Mouse (Mus musculus): Measurements from ENCODE around the gene Ifrd1. TPM values are rescaled to one million over a fixed set of nuclear protein-coding genes. Genes with fewer than 3 reads are reported as not detected.

The Ifrd1 gene
- polyA plus RNA-seq, 1 experiment from 2014 or later = 101 TPM

DNA sequence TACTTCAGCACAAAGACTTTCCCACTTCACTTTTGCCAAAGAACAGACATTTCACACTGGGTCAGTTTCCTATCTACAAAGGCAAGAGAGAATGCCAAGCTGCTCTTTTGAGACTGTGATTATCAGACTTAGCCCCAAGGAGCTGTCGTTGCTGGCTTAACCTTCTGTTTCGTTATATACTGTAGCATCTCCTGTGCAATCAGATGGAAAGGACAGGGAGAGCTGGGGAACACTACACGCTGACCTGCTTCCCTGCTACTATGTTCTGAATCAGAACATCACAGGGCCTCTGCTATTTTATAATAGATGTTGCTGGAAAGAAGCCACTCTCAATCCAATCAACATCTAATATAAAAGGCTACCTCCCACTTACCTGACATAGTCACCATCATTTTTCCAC is 39.3 kb downstream of the Ifrd1 start:
- Histone ChIP-seq H3K27ac (no peak overlapping the region), H3K4me2 (replicated peaks) (no peak overlapping the region), H3K9ac (no peak overlapping the region), H3K4me1 (replicated peaks) (no peaks in the 10 kb centered on the region), H3K9me3 (no peaks in the 10 kb centered on the region), H3K36me3 (peaks cover 44% of the 10 kb centered on the region), H3K27me3 (replicated peaks) (no peaks in the 10 kb centered on the region), H3K4me3 (replicated peaks) (no peak overlapping the region)
- ATAC-seq = no peak
- 91% methylated on average over 3 of the region's 3 CpGs for WGBS

- 95% methylated on average over 4 of the region's 4 CpGs for WGBS
- Histone ChIP-seq H3K36me3 (peaks cover 38% of the 10 kb centered on the region), H3K9me3 (no peaks in the 10 kb centered on the region), H3K9ac (no peak overlapping the region), H3K27me3 (replicated peaks) (no peaks in the 10 kb centered on the region), H3K4me2 (replicated peaks) (no peak overlapping the region), H3K27ac (no peak overlapping the region), H3K4me3 (replicated peaks) (no peak overlapping the region), H3K4me1 (replicated peaks) (no peaks in the 10 kb centered on the region)
- no peak for ATAC-seq
These were observed 40.4 kb downstream of the Ifrd1 start for GRCm38 (mm10) chr12:40207909-40208308.

DNA sequence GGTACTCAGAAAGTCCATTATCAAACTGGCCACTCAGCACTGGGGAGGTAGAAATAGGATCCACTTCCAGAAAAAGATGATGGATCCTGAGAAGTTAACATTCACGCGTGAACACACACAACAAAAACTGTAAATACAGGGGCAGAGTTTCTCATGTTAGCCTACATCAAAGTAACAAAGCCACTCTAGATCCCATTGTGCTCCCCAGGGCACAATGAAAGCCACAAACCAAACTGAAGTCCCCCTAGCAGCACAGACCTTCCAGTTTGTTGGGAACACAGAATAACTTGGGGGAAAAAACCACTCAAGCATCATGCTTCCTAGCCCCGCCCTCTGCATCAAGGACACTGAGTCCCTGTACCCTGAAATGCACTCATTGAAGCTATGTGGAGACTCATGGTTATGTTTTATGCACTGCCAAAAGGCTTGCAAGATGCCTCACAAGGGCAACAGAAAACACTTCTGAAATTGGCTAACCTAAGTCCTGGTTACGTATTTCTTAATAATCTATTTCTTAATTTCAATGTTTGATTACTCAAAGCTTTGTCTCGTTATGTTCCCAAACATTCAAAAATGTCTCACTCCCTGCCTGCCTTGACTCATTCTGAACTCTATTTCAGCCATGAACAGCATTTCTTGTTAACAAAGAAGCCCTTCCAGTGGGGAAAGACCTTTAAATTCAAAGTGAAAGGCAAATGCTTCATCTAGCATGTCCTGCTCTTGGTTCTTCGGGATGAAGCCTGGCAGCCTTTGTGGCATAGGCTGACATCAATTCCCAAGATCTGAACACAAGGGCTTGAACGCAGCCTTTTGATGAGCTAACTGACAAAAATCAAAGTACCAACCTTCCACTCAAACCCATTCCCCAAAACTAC is 45.9 kb downstream of the Ifrd1 start:
- Histone ChIP-seq H3K9me3 (no peaks in the 10 kb centered on the region), H3K4me1 (replicated peaks) (no peaks in the 10 kb centered on the region), H3K36me3 (peaks cover 33% of the 10 kb centered on the region), H3K27ac (no peak overlapping the region), H3K4me3 (replicated peaks) (no peak overlapping the region), H3K9ac (no peak overlapping the region), H3K27me3 (replicated peaks) (no peaks in the 10 kb centered on the region), H3K4me2 (replicated peaks) (no peak overlapping the region)
- WGBS = 91% methylated on average over 7 of the region's 7 CpGs
- no peak for ATAC-seq

- WGBS = 83% methylated on average over 6 of the region's 6 CpGs
- peaks cover 23% of the 10 kb centered on the region; the same call in 1 of the 2 replicates for H3K36me3 ChIP-seq
These were observed 47.6 kb downstream of the Ifrd1 start for GRCm38 (mm10) chr12:40200484-40201235.

GRCm38 (mm10) chr12:40199795-40200402 is 48.4 kb downstream of the Ifrd1 start:
- Histone ChIP-seq H3K4me1 (replicated peaks) (no peaks in the 10 kb centered on the region), H3K27ac (no peak overlapping the region), H3K4me3 (replicated peaks) (no peak overlapping the region), H3K9me3 (no peaks in the 10 kb centered on the region), H3K9ac (no peak overlapping the region), H3K4me2 (replicated peaks) (no peak overlapping the region), H3K27me3 (replicated peaks) (no peaks in the 10 kb centered on the region), H3K36me3 (peaks cover 16% of the 10 kb centered on the region; the same call in 1 of the 2 replicates)
- WGBS = 39% methylated on average over 7 of the region's 7 CpGs
- ATAC-seq = peak; percentile 45; the same call in 1 of the 2 replicates

More at GRCm38 (mm10) chr12:40200484-40201235, 47.6 kb downstream of the Ifrd1 start:
- no peak for ATAC-seq
- Histone ChIP-seq H3K4me2 (replicated peaks) (no peak overlapping the region), H3K9ac (no peak overlapping the region), H3K4me3 (replicated peaks) (no peak overlapping the region), H3K9me3 (no peaks in the 10 kb centered on the region), H3K27ac (no peak overlapping the region), H3K4me1 (replicated peaks) (no peaks in the 10 kb centered on the region), H3K27me3 (replicated peaks) (no peaks in the 10 kb centered on the region)

GRCm38 (mm10) chr12:40199302-40199701 is 49.0 kb downstream of the Ifrd1 start, which contains the start of gene Lsmem1:
TSS of gene Lsmem1 (minus strand) at chr12:40199490.
- H3K4me1 ChIP-seq (replicated peaks) = no peaks in the 10 kb centered on the region
- H3K27me3 ChIP-seq (replicated peaks) = no peaks in the 10 kb centered on the region
- 66% methylated on average over 8 of the region's 8 CpGs for WGBS
- peaks cover 14% of the 10 kb centered on the region; the same call in 1 of the 2 replicates for H3K36me3 ChIP-seq
- H3K4me3 ChIP-seq (replicated peaks) = no peak within 1 kb of the TSS
- no peak within 1 kb of the TSS for H3K4me2 ChIP-seq (replicated peaks)
- ATAC-seq = no peak
- no peak within 1 kb of the TSS for H3K9ac ChIP-seq
- no peaks in the 10 kb centered on the region for H3K9me3 ChIP-seq
- no peak within 1 kb of the TSS for H3K27ac ChIP-seq

- Histone ChIP-seq H3K4me1 (replicated peaks) (no peaks in the 10 kb centered on the region), H3K36me3 (peaks cover 12% of the 10 kb centered on the region; the same call in 1 of the 2 replicates), H3K4me2 (replicated peaks) (no peak overlapping the region), H3K4me3 (replicated peaks) (no peak overlapping the region), H3K27me3 (replicated peaks) (no peaks in the 10 kb centered on the region), H3K9me3 (no peaks in the 10 kb centered on the region), H3K27ac (no peak overlapping the region), H3K9ac (no peak overlapping the region)
- no peak for ATAC-seq
- WGBS = 78% methylated on average over 9 of the region's 9 CpGs
These were observed 49.9 kb downstream of the Ifrd1 start for GRCm38 (mm10) chr12:40198427-40198826.

- H3K4me2 ChIP-seq (replicated peaks) = no peak overlapping the region
- no peak for ATAC-seq
- H3K9ac ChIP-seq = no peak overlapping the region
- H3K9me3 ChIP-seq = no peaks in the 10 kb centered on the region
- WGBS = 88% methylated on average over 5 of the region's 5 CpGs
- no peaks in the 10 kb centered on the region for H3K4me1 ChIP-seq (replicated peaks)
- H3K4me3 ChIP-seq (replicated peaks) = no peak overlapping the region
- peaks cover 12% of the 10 kb centered on the region; the same call in 1 of the 2 replicates for H3K36me3 ChIP-seq
- H3K27ac ChIP-seq = no peak overlapping the region
- H3K27me3 ChIP-seq (replicated peaks) = no peaks in the 10 kb centered on the region
These were observed 50.3 kb downstream of the Ifrd1 start for GRCm38 (mm10) chr12:40198019-40198418.

DNA sequence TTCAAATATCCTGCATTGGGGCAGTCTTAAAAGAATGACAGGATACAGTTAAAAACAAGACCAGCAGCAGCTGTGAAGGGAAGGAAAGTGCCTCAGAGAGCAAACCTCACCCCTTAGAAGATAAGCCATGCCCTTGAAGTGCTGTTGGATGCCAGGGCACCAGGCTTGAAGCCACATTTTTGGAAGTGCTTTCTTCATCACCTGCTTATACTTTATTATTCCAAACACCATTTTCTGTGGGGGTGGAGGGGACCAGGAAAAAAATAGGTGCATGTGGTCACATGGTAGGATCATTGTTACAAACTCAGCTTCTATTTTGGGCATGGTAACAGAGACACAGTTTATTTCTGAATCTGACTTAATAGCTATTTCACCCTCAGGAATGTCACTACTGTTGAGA is 50.8 kb downstream of the Ifrd1 start:
- H3K9ac ChIP-seq = no peak overlapping the region
- H3K4me1 ChIP-seq (replicated peaks) = no peaks in the 10 kb centered on the region
- no peak overlapping the region for H3K27ac ChIP-seq
- H3K4me3 ChIP-seq (replicated peaks) = no peak overlapping the region
- no peaks in the 10 kb centered on the region for H3K9me3 ChIP-seq
- no peaks in the 10 kb centered on the region for H3K27me3 ChIP-seq (replicated peaks)
- no peak for ATAC-seq
- no peak overlapping the region for H3K4me2 ChIP-seq (replicated peaks)
- H3K36me3 ChIP-seq = peaks cover 8% of the 10 kb centered on the region; the same call in 1 of the 2 replicates

- WGBS = 90% methylated on average over 3 of the region's 3 CpGs
- Histone ChIP-seq H3K27ac (no peak overlapping the region), H3K36me3 (no peaks in the 10 kb centered on the region), H3K9me3 (no peaks in the 10 kb centered on the region), H3K27me3 (replicated peaks) (no peaks in the 10 kb centered on the region), H3K9ac (no peak overlapping the region), H3K4me2 (replicated peaks) (no peak overlapping the region), H3K4me1 (replicated peaks) (no peaks in the 10 kb centered on the region), H3K4me3 (replicated peaks) (no peak overlapping the region)
- ATAC-seq = no peak
These were observed 62.8 kb downstream of the Ifrd1 start for GRCm38 (mm10) chr12:40185474-40185873.

DNA sequence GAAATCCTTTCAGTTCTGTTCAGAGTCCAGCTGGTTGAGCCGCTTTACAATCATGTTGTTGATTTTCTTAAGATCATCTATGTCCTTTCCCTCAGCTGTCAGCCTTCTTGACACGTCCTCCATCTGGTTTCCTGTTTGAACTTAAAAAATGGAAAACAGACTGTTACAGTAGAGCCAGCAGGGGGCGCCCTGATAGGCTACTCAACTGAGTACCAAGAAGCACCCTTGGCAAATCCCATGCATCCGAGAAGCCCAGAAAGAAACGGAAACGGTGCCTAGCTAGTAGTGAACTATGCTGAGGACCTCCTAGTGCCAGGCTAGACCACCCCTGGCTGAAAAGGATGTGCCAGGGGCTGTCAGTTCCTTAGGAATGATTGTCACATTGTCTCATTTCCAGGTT is 71.2 kb downstream of the Ifrd1 start:
- 68% methylated on average over 6 of the region's 6 CpGs for WGBS
- no peak overlapping the region for H3K27ac ChIP-seq
- H3K4me2 ChIP-seq (replicated peaks) = no peak overlapping the region
- H3K4me3 ChIP-seq (replicated peaks) = no peak overlapping the region
- no peak overlapping the region for H3K9ac ChIP-seq
- no peaks in the 10 kb centered on the region for H3K9me3 ChIP-seq
- H3K27me3 ChIP-seq (replicated peaks) = no peaks in the 10 kb centered on the region
- no peak for ATAC-seq
- H3K36me3 ChIP-seq = no peaks in the 10 kb centered on the region
- H3K4me1 ChIP-seq (replicated peaks) = no peaks in the 10 kb centered on the region

DNA sequence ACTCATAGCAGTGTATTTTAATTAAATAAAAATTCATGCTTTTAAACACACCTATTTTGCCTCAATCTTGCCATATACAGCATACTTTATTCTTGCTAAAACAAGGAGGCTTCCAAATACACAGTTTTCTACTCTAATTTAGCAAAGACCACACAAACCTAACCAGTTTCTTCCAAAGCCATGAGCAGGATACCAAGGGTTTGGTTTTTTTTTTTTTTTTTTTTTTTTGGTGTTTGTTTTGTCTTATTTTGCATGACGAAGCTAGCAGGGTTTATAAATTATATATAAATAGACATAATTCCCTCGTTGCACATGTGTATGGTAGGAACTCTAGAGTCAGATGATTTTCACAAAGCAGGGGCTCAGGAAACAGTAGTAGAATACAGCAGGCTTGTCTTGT is 72.1 kb downstream of the Ifrd1 start:
- no peaks in the 10 kb centered on the region for H3K36me3 ChIP-seq
- H3K4me2 ChIP-seq (replicated peaks) = no peak overlapping the region
- H3K9me3 ChIP-seq = no peaks in the 10 kb centered on the region
- H3K27ac ChIP-seq = no peak overlapping the region
- no peaks in the 10 kb centered on the region for H3K4me1 ChIP-seq (replicated peaks)
- H3K27me3 ChIP-seq (replicated peaks) = no peaks in the 10 kb centered on the region
- no peak overlapping the region for H3K4me3 ChIP-seq (replicated peaks)
- WGBS = 76% methylated on average over 2 of the region's 2 CpGs
- ATAC-seq = no peak
- no peak overlapping the region for H3K9ac ChIP-seq

Data from intestine, embryonic 15.5 days (tissue).